Mouse (Mus musculus) thymus, postnatal 0 days (tissue): Measurements from ENCODE around the gene Rae1. TPM values are rescaled to one million over a fixed set of nuclear protein-coding genes. Genes with fewer than 3 reads are reported as not detected.

Experiments
- DNase-seq: peaks from one replicate; pipeline ENCODE4 v3.0.0-alpha.2; 2015; ENCODE audit warnings: low spot score
- polyA plus RNA-seq: library from polyadenylated mRNA; unstranded; fragments of >200 nt; fragmentation: Nextera tagmentation; extraction: Ambion mirVana; gene quantifications from 2 replicates; pipeline ENCODE4 v1.2.1, GENCODE M21; 2015

Gene Rae1
- polyA plus RNA-seq = 138 and 142 TPM in 2 replicates

DNA sequence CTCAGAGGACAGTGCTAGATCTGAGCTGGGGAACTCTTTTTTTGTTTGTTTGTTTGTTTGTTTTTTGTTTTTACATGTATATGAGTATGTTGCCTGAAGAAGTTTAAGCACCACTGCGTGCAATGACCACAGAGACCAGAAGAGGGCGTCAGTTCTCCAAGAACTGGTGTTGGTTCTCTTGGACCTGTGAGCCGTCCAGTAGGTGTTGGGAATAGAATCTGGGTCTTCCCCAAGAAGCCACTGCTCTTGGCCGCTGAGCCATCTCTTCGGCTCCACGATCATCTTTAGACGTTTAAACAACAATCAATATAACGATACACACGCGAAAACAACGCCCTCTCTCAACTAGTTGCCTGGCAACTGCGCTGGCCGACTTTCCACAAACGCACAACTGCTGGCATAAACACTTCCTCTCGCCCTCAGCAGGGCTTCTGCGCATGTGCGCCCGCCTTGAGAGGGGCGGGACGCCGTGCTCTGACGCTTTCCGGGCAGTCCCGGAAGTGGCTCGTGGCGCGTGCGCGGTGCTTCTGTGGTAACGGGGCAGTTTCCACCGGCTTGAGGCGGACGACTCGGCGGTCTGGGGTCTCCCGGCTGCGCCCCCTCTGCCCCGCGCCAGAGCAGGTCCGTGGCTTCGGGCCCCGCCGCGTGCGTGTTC, at the start of gene Rae1:
Gene Rae1 (plus strand): TSS at position 488 of the 655 bp plus-strand sequence.
- DNase-seq = peak; percentile 99

- no peak for DNase-seq
These were observed 49.7 kb upstream of the Rae1 start for GRCm38 (mm10) chr2:172950119-172950676.

DNA sequence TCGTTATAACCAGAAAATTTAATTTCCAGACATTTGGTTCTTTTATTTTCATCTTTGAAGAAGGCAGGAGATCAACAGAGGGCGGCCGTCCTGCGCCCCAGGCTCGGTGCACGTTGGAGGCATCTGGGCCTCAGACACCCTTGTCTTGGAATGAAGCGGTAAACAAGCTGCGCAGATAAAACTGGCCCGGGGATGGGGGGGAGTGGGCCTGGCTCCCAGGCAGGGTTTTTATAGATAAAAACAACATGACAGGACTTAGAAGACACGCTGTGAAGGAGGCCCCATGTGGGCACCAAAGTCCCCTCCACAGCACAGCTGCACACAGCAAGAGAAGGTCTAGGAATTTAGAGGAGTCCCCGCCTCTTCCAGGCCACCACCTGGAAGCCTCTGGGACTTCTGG, 49.2 kb upstream of the Rae1 start:
- DNase-seq = no peak

DNA sequence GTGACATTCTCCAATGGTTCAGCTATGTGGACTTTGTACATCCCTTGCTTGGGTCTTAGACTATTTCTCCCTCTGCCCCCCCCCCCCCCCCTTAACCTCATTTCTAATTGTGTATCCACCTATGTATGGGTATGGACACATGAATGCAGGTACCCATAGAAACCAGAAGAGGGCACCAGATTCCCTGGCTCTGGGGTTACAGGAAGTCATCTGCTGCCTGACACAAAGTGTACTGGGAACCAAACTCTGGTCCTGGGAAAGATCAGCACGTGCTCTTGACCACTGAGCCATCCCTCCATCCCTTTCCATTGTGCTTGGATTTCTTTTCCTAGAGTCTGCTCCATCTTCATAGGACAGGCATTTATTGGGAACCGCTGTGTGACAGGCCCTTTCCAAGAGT, 47.9 kb upstream of the Rae1 start:
- no peak for DNase-seq

GRCm38 (mm10) chr2:172958579-172958978, 41.3 kb upstream of the Rae1 start:
- no peak for DNase-seq

DNA sequence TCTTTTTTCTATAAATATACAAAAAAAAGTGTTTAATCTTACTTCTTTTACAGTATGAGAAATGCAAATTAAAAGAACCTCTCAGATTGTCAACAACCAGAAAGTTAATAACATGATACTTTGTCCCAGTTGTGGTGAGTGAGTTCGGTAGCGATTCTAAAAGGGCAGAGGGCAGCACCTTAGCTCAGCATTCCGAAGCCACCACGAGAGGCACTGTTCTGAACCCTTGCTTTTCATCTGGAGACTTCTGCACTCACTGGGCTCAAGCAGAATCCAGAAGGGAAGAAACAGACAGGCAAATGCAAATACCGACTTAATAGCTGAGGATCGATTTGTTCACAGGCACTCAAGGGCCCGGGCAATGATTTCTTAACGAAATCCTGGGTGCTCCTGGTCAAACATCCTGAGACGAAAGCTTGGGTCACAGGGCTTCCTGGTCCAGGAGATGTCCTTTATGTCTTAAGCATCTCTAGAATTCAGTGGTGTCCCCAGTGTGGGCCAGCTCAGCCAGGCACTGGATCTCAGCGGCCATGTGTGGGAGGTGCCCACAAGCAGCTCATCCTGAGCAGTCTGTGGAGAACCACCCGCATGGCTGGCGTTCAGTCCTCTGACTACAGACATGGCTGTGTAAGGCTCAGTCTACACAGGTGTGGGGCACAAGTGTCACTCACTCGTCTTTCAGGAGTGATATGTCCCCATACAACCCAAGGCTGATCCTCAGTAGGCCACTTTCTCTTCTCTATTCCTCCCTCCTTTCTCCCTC, 40.7 kb upstream of the Rae1 start:
- no peak for DNase-seq

GRCm38 (mm10) chr2:172960350-172960749, 39.6 kb upstream of the Rae1 start:
- DNase-seq = no peak

- DNase-seq = no peak
These were observed 38.7 kb upstream of the Rae1 start for GRCm38 (mm10) chr2:172961211-172961610.

DNA sequence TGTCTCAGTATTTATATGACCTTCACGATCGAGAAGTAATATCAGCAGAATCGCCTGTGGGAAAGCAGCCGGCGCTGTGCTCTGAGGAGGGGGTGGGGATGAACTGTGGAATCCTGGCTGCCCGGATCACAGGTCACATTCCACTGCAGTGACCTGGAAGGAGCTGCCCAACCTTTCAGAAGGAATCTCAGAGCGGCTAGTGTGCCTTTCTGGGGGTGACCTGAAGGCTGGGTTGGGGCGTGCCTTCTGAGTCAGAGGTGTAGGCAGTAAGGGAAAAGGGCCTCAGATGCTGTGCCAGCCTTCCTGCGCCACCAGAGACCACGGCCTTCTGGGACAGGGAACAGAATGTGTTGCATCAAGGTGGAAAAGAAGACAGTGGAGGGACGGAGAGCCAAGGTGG, 34.7 kb upstream of the Rae1 start:
- DNase-seq = no peak

- peak; percentile 70 for DNase-seq
These were observed 33.4 kb upstream of the Rae1 start for GRCm38 (mm10) chr2:172966480-172966879.

DNA sequence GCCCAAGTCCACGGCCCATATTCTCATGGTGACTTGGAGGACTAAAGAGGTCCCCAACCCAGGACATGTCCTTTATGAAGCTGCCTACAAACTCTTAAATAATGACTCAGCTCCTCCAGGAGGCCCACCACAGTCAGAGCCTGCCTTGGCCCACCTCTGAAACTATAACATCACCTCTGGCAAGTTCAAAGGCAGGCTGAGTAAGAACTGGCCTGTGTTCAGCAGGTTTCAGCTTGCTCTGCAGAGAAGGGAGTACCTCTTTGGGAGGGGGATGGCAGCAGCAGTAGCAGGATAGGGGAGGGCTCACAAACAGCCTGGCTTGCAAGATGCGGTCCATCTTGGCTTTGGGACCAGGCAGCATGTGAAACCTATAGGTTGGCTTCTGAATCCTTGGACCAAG, 28.1 kb upstream of the Rae1 start:
- DNase-seq = no peak

DNA sequence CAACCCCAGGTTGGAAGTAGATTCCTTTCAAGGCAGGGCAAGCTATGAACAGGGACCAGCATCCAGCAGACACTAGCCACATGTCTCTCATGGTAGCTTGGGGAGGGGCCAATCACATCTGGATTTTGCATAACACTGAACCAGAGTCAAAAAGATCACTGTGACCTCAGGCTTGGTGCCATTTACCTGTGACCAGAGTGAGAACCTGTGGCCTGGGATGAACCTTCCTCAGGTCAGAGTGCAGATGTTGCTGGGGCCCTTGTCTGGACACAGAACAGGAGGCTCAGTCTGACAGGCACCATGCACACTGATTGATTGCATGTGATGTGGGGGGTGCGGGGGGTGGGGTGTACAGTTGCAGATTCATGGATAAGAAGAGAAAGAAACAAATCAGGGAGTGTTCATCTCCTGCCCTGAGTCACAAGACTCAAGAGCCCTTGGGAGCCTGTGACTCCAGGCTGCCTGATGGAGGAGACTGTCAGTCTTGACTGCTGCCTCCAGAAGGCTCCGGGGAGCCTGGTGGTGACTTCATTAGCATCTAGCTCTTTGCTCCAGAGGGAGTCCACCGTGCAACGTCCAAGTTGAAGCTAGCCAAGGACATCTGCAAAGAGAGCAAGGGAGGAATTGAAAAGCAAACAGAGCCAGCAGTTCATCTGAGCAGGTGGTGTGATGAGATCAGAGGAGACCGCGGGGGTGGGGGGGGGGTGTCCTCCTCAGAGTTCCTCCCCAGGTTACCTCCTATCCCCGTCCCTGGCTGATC, 25.9 kb upstream of the Rae1 start:
- peak; percentile 34 for DNase-seq

- peak; percentile 9 for DNase-seq
These were observed 25.2 kb upstream of the Rae1 start for GRCm38 (mm10) chr2:172974701-172975100.

DNA sequence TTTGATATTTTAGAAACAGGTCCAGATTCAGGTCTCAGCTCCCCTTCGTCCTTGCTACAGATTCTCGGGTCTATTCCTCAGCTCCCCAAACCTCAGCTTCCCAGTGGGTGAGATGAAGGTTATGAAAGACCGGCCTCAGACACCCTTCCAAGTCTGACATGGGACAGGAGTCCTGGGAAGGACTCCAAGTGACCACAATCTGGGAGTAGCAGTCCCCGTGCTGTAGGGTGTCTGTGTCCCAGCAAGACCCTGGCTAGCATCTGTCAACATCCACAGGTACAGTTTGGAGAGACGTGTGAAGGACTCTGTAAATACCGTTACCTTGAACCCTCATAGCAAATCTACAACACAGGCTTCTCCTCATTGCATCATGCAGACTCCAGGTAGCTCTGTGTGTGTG, 24.8 kb upstream of the Rae1 start:
- no peak for DNase-seq

DNA sequence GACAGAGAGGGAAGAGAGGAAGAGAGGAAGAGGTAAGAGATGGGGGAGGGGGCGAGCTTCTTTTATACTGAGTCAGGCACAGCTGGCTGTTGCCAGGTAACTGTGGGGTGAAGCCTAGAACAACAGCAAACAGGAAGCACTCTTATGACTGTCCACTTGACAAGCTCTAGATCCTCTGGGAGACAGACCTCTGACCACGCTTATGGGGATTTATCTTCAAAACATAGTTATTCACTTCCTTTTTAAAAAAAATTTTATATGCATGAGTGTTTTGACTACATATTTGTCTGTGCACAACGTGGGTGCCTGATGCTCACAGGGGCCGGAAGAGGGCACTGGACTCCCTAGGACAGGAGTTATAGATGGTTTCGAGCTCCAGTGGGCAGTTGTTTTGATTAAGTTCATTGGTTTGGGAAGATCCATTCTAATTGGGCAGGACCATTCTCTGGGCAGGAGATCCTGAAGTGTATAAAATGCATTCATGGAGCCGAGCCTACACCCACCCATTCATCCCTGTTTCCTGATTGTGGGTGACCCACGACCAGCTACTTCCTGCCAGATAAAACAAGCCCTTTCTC, 23.2 kb upstream of the Rae1 start:
- peak; percentile 77 for DNase-seq

- peak; percentile 97 for DNase-seq
These were observed 22.3 kb upstream of the Rae1 start, which contains the start of gene Spo11 for GRCm38 (mm10) chr2:172977409-172978130. Spo11 (plus strand) TSS chr2:172977700.

DNA sequence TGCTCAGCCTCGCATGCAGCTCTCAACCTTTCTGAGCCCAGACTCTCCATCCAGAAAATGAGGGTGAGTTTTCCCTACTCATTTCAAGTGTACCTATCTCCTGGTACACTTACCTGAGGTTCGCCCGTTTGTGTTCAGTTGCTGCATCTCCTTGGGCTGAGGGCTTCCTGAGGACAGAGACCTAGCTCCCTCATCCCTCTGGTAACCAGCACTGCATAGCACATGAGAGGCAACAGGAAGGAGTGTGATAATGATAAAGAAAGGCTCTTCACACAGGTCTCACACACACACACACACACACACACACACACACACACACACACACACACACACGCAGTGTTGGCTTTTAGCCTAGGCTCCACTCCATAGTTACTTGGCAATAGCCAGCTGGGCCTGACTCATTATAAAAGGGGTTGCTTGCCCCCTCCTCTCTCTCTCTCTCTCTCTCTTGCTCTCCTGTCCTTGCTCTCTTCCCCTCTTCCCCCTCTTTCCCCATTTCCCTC, 21.7 kb upstream of the Rae1 start:
- no peak for DNase-seq

GRCm38 (mm10) chr2:172979666-172980345, 20.1 kb upstream of the Rae1 start:
- DNase-seq = peak; percentile 2

GRCm38 (mm10) chr2:172982776-172983561, 16.9 kb upstream of the Rae1 start:
- DNase-seq = peak; percentile 37
